Mouse (Mus musculus): ENCODE data around the gene Arsb.

The Arsb gene

GRCm38 (mm10) chr13:93888916-93889315 lies 117.5 kb downstream of the Arsb start:
- no peak for TF ChIP-seq GATA4 (IDR thresholded peaks at IDR 0.05; ENCODE audit: insufficient replicate concordance, low read length)

DNA sequence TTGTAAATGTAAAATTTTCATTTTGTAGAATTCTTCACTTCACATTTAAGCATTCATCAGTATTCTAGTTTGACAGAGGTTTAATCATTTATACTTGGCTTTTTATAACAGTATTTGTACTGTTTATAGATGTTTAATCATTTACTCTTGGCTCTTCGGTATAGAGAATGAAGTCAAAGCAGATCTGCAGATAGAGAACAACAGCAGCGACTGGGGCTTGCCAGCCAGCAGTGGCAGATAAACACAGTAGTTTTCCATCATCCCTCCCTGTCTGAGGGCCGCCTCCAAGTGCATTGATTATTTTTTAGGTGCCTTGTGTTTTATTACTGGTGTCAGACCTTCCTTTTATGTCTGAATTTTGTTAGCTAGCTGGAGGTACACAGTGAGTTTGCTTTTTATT lies 118.6 kb downstream of the Arsb start:
- peak; percentile 65; the same call in 1 of the 2 replicates for TF ChIP-seq GATA4 (IDR thresholded peaks at IDR 0.05; ENCODE audit: insufficient replicate concordance, low read length)

DNA sequence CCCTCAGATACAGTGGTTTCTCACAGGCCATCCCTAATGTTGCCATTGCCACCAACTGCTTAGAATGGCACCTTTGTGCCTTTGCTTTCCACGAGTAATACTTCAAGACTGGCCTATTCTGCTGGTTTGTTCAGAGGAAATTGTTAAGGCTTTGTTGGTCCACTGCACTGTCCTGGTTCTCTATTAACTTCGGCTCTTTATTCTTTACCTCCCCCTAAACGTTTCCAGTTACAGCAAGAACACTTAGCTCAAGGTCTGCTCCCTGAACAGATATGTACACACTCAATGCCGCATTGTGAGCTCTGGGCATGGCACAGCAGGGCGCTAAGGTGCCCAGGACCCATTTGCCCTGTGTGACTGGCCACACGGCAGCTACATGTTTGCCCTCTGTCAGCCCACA lies 119.8 kb downstream of the Arsb start:
- no peak for TF ChIP-seq GATA4 (IDR thresholded peaks at IDR 0.05; ENCODE audit: insufficient replicate concordance, low read length)

DNA sequence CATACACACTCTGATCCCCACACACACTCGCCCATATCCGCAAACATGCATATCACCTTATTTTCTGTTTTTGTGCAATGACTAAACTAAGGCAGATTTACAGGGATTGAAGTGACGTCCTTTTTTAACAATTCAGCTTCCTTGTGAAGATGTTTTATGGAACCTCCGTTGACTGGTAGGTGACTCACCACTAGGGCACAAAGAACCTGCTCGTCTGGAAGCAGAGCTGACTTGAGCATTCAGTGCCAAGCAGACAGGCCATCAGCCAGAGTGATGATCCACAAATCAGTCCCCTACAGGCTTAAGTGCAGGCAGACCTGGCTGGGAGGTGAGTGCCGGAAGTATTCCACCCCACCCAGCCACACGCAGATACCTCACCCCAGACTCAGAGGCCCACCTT lies 120.7 kb downstream of the Arsb start:
- TF ChIP-seq GATA4 (IDR thresholded peaks at IDR 0.05; ENCODE audit: insufficient replicate concordance, low read length): no peak

DNA sequence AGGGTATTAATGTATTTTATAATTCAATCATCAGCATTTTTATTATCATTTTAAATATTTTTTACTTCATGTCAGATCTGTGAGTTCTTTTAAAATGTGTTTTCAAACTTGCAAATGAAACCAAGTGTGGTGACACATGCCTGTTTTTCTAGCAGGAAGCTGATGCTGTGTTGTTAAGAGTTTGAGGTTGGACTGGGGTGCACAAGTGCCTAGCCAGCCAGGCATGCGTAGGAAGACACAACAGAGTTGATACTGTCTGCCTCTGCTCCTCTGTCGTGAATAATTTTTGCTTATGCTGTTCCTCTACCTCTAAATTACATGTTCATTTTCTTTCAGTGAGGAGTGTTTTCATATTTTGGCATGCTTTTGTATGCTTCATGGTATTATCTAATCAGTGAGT lies 122.7 kb downstream of the Arsb start:
- TF ChIP-seq GATA4 (IDR thresholded peaks at IDR 0.05; ENCODE audit: insufficient replicate concordance, low read length): no peak

DNA sequence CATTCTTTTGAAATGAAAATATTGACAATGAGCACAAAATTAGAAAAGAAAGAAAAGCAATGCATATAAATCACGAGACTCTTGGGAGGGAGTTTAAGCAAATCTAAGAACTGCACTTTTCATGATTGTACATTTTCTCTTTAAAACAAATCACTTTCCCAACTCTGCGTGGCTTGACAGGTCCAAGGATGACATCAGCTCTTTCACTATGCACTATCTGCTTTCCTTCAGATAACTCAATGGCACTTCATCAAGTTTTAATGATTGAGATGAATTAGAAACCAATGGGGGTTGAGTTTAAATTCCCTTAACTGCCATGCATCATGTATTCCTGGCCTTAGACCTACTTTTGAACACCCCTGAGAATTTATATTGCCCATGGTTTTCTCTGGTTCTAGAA lies 124.0 kb downstream of the Arsb start:
- TF ChIP-seq GATA4 (IDR thresholded peaks at IDR 0.05; ENCODE audit: insufficient replicate concordance, low read length): no peak

GRCm38 (mm10) chr13:93897943-93898826 lies 126.8 kb downstream of the Arsb start:
- TF ChIP-seq GATA4 (IDR thresholded peaks at IDR 0.05; ENCODE audit: insufficient replicate concordance, low read length): no peak

- TF ChIP-seq GATA4 (IDR thresholded peaks at IDR 0.05; ENCODE audit: insufficient replicate concordance, low read length): no peak
Observed at GRCm38 (mm10) chr13:93899378-93900256, 128.2 kb downstream of the Arsb start.

GRCm38 (mm10) chr13:93900934-93901626 lies 129.7 kb downstream of the Arsb start:
- TF ChIP-seq GATA4 (IDR thresholded peaks at IDR 0.05; ENCODE audit: insufficient replicate concordance, low read length): no peak

DNA sequence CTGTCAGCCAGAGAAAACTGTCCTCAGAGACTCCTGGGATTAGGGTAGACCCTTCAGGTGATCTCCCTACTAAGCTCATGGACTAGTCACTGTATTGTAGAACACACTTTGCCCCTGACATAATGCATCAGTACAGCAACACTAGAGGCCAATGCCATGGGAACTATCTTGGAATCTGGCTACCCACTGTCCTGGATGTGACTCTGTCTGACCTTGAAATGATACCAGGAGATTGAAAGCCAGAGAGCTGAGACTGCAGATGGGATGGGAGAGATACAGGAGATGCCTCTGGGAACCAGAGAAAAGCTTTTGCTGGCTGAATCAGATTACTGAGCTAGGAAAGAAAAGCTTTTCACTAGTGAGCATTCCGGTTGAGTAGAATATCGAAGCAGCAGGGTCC lies 130.7 kb downstream of the Arsb start:
- no peak for TF ChIP-seq GATA4 (IDR thresholded peaks at IDR 0.05; ENCODE audit: insufficient replicate concordance, low read length)

DNA sequence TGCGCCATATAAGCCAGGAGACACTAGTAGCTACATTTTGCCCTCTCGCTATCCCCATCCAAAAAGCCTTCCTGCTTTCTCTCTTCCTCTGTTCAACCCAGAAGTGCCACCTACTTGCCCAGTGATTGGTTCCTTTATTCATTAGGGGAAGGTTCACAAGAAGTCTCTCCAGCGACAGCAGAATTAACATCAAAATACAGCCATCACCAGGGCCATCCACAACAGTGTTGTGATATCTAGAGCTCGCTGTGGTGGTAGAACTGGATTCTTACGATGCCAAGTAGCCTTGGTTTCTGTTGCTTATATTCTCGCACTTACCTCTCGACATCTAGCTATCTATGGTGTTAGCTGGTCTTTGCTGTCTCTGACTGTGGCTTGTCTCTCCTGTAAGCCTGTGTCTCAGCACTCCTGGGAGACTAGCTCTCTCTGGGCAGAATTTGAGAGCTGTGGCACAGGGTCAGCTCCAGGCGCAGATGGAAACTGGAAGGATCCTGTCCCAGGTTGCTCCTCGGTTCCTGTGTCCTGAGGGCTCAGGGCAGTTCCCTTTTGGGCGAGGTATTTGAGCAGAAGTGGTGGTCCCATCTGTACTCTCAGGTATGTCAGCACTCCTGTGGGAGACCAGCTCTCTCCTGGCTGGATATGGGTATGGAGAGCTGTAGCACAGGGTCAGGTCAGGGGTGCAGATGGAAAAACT lies 135.3 kb downstream of the Arsb start:
- no peak for TF ChIP-seq GATA4 (IDR thresholded peaks at IDR 0.05; ENCODE audit: insufficient replicate concordance, low read length)

- TF ChIP-seq GATA4 (IDR thresholded peaks at IDR 0.05; ENCODE audit: insufficient replicate concordance, low read length): no peak
Observed at GRCm38 (mm10) chr13:93907971-93908370, 136.5 kb downstream of the Arsb start.

- TF ChIP-seq GATA4 (IDR thresholded peaks at IDR 0.05; ENCODE audit: insufficient replicate concordance, low read length): no peak
Observed at GRCm38 (mm10) chr13:93909847-93910246, 138.4 kb downstream of the Arsb start.

- TF ChIP-seq GATA4 (IDR thresholded peaks at IDR 0.05; ENCODE audit: insufficient replicate concordance, low read length): peak; percentile 22; the same call in 1 of the 2 replicates
Observed at GRCm38 (mm10) chr13:93911037-93911436, 139.6 kb downstream of the Arsb start.

Measured in liver, adult (tissue).